Mouse (Mus musculus): ENCODE measurements around the gene Btrc. TPM values are rescaled to one million over a fixed set of nuclear protein-coding genes. Genes with fewer than 3 reads are reported as not detected.

Gene Btrc
- polyA plus RNA-seq, 1 experiment from 2014 or later, result 63.7 TPM

DNA sequence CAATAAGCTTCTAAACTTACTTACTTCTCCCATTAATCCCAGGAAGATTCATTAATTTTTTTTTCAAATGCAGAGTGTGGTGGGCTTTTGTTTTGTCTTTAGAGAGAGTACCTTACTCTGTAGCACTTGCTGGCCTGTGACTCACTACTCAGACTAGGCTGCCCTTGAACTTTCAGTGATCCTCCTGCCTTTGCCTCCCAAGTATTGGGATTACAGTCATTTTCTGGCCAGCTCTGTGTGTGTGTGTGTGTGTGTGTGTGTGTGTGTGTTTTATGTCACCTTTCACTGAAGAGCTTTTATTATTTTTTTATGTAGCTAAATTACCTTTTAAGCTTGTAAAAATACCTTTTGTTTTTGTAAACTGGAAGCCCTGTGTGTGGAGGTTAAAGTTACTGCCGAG, 84.4 kb downstream of the Btrc start:
- ATAC-seq (ENCODE audit: low FRiP score, low read depth), result no peak
- H3K4me3 ChIP-seq, result no peak overlapping the region
- no peaks in the 10 kb centered on the region for H3K27me3 ChIP-seq
- WGBS, result 97% methylated on average over 1 of the region's 1 CpGs
- no peaks in the 10 kb centered on the region for H3K9me3 ChIP-seq
- 0 out of 2 replicates have a peak, but pooled peaks cover 7% of the 10 kb centered on the region for H3K36me3 ChIP-seq
- H3K27ac ChIP-seq (replicated peaks), result no peak overlapping the region
- H3K4me1 ChIP-seq (replicated peaks), result peaks cover 30% of the 10 kb centered on the region
- no peak overlapping the region for H3K4me2 ChIP-seq
- H3K9ac ChIP-seq, result no peak overlapping the region

DNA sequence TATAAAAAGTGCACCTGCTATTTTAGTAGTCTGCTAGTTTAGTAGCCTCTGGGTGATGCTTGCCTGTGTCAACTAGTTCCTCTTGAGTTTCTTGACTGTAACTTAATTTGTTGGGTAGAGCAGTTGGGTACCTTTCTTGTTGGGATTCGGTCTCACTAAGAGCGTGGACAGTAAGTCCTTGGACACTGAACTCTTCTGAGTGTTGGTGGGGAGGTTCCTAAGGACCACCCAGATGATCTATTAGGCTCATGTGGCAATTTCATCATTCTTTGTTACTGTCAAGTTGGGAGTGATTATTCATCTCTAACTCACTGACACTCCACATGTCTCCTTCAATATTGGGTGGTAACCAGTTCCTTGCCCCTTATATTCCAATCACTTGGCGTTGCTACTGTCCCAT, 90.9 kb downstream of the Btrc start:
- no peak overlapping the region for H3K4me3 ChIP-seq
- no peak overlapping the region for H3K27ac ChIP-seq (replicated peaks)
- no peaks in the 10 kb centered on the region for H3K9me3 ChIP-seq
- no peak overlapping the region for H3K4me2 ChIP-seq
- no peak overlapping the region for H3K9ac ChIP-seq
- H3K27me3 ChIP-seq, result no peaks in the 10 kb centered on the region
- ATAC-seq (ENCODE audit: low FRiP score, low read depth), result no peak
- WGBS, result 94% methylated on average over 3 of the region's 3 CpGs
- peaks cover 7% of the 10 kb centered on the region; the same call in 1 of the 2 replicates for H3K4me1 ChIP-seq (replicated peaks)
- 0 out of 2 replicates have a peak, but pooled peaks cover 7% of the 10 kb centered on the region for H3K36me3 ChIP-seq

DNA sequence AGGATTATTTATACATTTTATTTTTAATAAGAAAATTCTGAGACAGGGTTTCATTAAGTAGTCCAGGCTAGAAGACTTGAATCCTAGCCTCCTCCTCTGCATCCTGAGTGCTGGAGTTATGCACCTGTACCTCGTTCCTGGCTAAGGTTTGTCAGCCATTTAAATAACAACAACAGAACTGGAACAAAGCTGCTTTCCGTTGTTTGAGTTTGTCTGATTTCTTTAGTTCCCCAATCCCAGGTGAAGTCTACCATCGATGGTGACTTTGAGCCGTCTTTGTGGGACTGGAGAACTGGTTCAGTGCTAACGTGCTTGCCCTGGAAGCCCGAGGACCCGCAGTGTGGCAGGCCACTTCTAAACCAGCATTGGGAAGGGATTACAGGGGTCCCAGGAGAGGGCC, 93.4 kb downstream of the Btrc start:
- Histone ChIP-seq H3K4me2 (no peak overlapping the region), H3K4me1 (replicated peaks) (peaks cover 19% of the 10 kb centered on the region), H3K27me3 (no peaks in the 10 kb centered on the region), H3K9ac (no peak overlapping the region), H3K9me3 (no peaks in the 10 kb centered on the region), H3K27ac (replicated peaks) (no peak overlapping the region), H3K4me3 (no peak overlapping the region), H3K36me3 (0 out of 2 replicates have a peak, but pooled peaks cover 7% of the 10 kb centered on the region)
- no peak for ATAC-seq (ENCODE audit: low FRiP score, low read depth)
- 85% methylated on average over 7 of the region's 7 CpGs for WGBS

DNA sequence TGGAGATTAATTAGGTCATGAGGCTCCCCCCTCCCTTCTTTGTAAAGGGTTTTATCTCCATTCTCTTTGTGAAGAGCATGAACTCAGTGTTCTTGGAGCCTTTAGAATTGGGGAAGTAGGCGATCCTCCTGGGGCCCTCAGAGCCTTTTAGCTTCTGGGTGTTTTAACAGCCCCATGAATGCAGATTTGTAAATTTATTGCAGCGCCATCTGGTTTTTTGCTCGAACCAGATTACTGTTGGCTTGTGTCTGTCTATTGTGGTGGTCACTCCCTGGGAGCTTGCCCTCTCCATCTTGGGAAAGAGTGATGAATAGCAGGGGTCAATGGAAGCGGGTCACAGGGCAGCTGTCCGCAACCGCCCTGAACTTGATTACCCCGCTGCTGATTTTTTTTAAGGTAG, 95.2 kb downstream of the Btrc start:
- no peaks in the 10 kb centered on the region for H3K27me3 ChIP-seq
- WGBS, result 23% methylated on average over 7 of the region's 7 CpGs
- H3K4me2 ChIP-seq, result no peak overlapping the region
- no peaks in the 10 kb centered on the region for H3K9me3 ChIP-seq
- no peak overlapping the region; the same call in 1 of the 2 replicates for H3K27ac ChIP-seq (replicated peaks)
- no peaks in the 10 kb centered on the region for H3K36me3 ChIP-seq
- H3K9ac ChIP-seq, result no peak overlapping the region
- H3K4me1 ChIP-seq (replicated peaks), result peaks cover 19% of the 10 kb centered on the region
- no peak for ATAC-seq (ENCODE audit: low FRiP score, low read depth)
- no peak overlapping the region for H3K4me3 ChIP-seq

DNA sequence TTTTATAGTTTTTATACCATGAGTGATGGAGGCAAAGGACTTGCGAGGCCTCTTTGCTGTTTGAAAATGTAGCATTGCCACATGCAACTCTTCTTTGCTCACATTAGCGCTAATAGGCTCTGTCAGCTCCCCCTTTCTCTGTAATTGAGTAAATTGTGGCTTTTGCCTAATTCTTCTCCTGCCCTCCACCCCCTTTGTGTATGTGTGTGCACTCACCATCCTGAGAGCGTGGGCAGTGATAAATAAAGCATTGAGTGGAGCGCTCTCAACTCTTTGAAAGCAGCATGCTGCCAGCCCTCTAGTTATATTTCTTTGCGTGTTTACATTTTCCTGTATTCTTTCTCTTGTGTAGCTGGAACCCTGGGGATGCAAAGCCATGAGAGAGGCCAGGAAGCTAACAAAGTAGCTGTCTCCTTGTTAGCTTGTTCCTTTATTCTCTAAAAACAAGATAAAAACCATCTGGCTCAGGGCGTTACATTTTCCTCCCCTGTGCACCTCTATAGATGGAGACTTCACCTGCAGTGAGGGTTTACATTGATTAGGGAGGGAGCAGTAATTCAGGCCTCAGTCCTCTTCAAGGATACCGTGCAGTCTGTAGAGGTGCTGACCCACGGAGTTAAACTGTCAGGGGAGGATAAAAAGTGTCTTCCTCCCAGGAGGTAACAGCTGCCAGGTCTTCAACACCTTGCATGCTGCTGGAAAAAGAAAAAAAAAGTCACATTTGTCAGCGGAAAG, 96.6 kb downstream of the Btrc start:
- Histone ChIP-seq H3K9me3 (no peaks in the 10 kb centered on the region), H3K36me3 (no peaks in the 10 kb centered on the region), H3K9ac (no peak overlapping the region), H3K4me1 (replicated peaks) (peaks cover 19% of the 10 kb centered on the region), H3K4me2 (no peak overlapping the region), H3K27me3 (no peaks in the 10 kb centered on the region), H3K4me3 (no peak overlapping the region), H3K27ac (replicated peaks) (0 out of 2 replicates have a peak overlapping the region, but pooled peaks have one; percentile 32)
- WGBS, result 32% methylated on average over 9 of the region's 9 CpGs
- ATAC-seq (ENCODE audit: low FRiP score, low read depth), result no peak

DNA sequence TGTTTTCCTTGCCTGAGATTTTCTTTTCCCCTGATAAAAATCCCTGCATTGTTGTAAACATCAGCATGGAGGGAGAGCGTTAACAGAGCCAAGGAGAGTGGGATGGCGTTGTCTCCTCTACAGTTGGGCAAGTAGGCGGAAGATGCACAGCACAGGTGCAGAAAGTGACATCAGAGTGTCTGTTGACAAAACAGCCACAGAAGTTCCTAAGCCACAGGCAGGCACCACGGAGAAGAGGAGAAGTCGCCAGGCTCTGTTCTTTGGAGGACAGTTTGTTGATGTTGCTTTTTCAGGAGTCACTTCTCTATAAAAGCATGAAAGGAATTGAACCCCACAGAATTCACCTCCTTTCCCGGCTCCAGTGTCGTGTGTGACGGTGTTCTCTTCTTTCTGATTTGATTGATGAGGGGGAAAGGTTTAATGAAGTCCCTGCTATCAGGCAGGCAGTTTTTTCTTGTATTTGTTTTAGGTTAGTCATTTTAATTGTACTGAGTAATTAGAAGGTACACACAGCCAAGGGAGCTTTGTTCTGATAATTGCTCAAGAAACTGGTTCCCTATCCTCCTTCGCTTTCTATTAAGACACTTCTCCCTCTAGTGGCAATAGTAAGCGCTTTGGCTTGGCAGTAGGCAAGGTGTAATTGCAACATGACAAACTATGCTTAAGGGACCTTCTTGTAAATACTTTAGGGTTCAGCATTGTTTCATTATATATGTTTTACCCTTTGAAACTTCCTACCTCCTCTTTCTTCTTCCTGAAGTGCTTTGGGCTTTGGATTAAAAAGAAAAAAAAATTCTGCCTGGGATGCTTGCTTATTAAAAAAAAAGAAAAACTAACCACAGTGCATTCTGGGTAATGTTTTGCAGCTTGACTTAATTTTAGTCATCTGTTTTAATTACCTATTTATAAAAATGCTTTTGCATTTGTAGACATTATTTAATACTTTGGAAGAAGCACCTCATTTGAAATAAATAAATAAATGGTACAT, 97.5 kb downstream of the Btrc start:
- H3K4me1 ChIP-seq (replicated peaks), result peaks cover 19% of the 10 kb centered on the region
- H3K27me3 ChIP-seq, result no peaks in the 10 kb centered on the region
- 39% methylated on average over 10 of the region's 10 CpGs for WGBS
- no peak overlapping the region for H3K9ac ChIP-seq
- no peaks in the 10 kb centered on the region for H3K9me3 ChIP-seq
- H3K4me3 ChIP-seq, result no peak overlapping the region
- ATAC-seq (ENCODE audit: low FRiP score, low read depth), result no peak
- H3K4me2 ChIP-seq, result no peak overlapping the region
- no peaks in the 10 kb centered on the region for H3K36me3 ChIP-seq
- H3K27ac ChIP-seq (replicated peaks), result peak overlapping the region; percentile 32; the same call in 1 of the 2 replicates

DNA sequence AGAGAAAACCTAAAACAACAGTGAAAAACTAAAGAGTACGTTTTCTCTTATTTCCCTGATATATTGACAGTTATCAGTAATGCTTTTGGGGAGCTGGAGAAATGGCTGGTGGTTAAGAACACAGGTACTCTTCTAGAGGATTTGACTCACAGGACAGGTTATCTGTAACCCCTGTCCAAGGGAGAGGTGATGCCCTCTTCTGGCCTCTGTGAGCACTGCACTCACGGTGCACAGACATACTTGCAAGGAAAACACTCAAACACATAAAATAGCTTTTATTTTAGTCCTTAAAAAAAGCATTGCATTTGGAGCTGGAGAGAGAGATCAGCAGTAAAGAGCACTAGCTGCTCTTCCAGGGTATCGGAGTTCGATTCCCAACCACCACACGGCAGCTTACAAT, 106.2 kb downstream of the Btrc start:
- Histone ChIP-seq H3K27ac (replicated peaks) (no peak overlapping the region), H3K36me3 (no peaks in the 10 kb centered on the region), H3K9me3 (no peaks in the 10 kb centered on the region), H3K27me3 (no peaks in the 10 kb centered on the region), H3K4me3 (no peak overlapping the region), H3K9ac (no peak overlapping the region), H3K4me2 (no peak overlapping the region), H3K4me1 (replicated peaks) (peaks cover 10% of the 10 kb centered on the region)
- no peak for ATAC-seq (ENCODE audit: low FRiP score, low read depth)
- 97% methylated on average over 5 of the region's 5 CpGs for WGBS

GRCm38 (mm10) chr19:45472691-45473520, 109.4 kb downstream of the Btrc start:
- 34% methylated on average over 11 of the region's 11 CpGs for WGBS
- Histone ChIP-seq H3K9me3 (no peaks in the 10 kb centered on the region), H3K36me3 (no peaks in the 10 kb centered on the region), H3K27me3 (no peaks in the 10 kb centered on the region), H3K27ac (replicated peaks) (0 out of 2 replicates have a peak overlapping the region, but pooled peaks have one; percentile 0), H3K4me1 (replicated peaks) (peaks cover 38% of the 10 kb centered on the region), H3K4me3 (no peak overlapping the region), H3K9ac (no peak overlapping the region), H3K4me2 (no peak overlapping the region)
- ATAC-seq (ENCODE audit: low FRiP score, low read depth), result no peak

- Histone ChIP-seq H3K27me3 (no peaks in the 10 kb centered on the region), H3K4me1 (replicated peaks) (peaks cover 38% of the 10 kb centered on the region), H3K36me3 (no peaks in the 10 kb centered on the region), H3K27ac (replicated peaks) (no peak overlapping the region; the same call in 1 of the 2 replicates), H3K4me3 (no peak overlapping the region), H3K9ac (no peak overlapping the region), H3K9me3 (no peaks in the 10 kb centered on the region), H3K4me2 (no peak overlapping the region)
- WGBS, result 62% methylated on average over 4 of the region's 4 CpGs
- no peak for ATAC-seq (ENCODE audit: low FRiP score, low read depth)
These were observed 111.2 kb downstream of the Btrc start for GRCm38 (mm10) chr19:45474686-45475085.

- peak; percentile 82 for ATAC-seq (ENCODE audit: low FRiP score, low read depth)
- Histone ChIP-seq H3K4me3 (peak overlapping the region; percentile 10), H3K9me3 (no peaks in the 10 kb centered on the region), H3K36me3 (no peaks in the 10 kb centered on the region), H3K4me1 (replicated peaks) (peaks cover 38% of the 10 kb centered on the region), H3K4me2 (peak overlapping the region; percentile 45), H3K27me3 (no peaks in the 10 kb centered on the region; the same call in 1 of the 2 replicates), H3K27ac (replicated peaks) (peak overlapping the region; percentile 78), H3K9ac (no peak overlapping the region)
- WGBS, result 22% methylated on average over 24 of the region's 24 CpGs
These were observed 112.5 kb downstream of the Btrc start for GRCm38 (mm10) chr19:45475928-45476553.

GRCm38 (mm10) chr19:45479548-45479947, 116.0 kb downstream of the Btrc start:
- 90% methylated on average over 6 of the region's 6 CpGs for WGBS

More at GRCm38 (mm10) chr19:45479548-45479947, 116.0 kb downstream of the Btrc start:
- ATAC-seq (ENCODE audit: low FRiP score, low read depth), result no peak
- no peaks in the 10 kb centered on the region for H3K36me3 ChIP-seq
- no peaks in the 10 kb centered on the region; the same call in 1 of the 2 replicates for H3K27me3 ChIP-seq
- no peak overlapping the region for H3K4me2 ChIP-seq
- H3K4me3 ChIP-seq, result no peak overlapping the region
- peaks cover 29% of the 10 kb centered on the region for H3K4me1 ChIP-seq (replicated peaks)
- no peak overlapping the region for H3K27ac ChIP-seq (replicated peaks)
- no peak overlapping the region for H3K9ac ChIP-seq
- no peaks in the 10 kb centered on the region for H3K9me3 ChIP-seq
